Mouse (Mus musculus) right cerebral cortex, postnatal 14 days (tissue): ENCODE results near the gene Cad.

Experiments used
- DNase-seq: peaks from one replicate; pipeline ENCODE4 v3.0.0; 2022

The Cad gene

GRCm38 (mm10) chr5:31116912-31117311, 62.3 kb downstream of the Cad start:
- DNase-seq: no peak

DNA sequence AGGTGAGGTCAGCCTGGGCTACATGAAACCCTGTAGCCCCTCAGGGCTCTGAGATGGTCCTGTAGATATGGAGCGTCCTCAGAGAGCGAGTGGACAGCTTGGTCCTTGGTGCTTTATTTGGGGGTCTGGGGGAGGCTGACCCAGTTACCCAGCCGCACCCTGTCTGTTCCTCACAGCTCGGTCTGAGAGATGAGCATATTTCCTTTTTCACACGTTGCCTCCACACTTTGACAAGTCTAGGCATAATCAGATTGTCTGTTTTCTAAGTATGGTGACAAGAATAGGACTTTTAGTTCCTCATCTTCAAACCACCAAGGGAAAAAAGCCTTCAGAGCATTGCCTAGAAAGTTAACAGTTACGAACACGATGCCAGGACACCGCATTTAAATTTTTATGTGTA, 66.5 kb downstream of the Cad start:
- no peak for DNase-seq

- no peak for DNase-seq
Measured at GRCm38 (mm10) chr5:31123481-31123880, 68.9 kb downstream of the Cad start.

DNA sequence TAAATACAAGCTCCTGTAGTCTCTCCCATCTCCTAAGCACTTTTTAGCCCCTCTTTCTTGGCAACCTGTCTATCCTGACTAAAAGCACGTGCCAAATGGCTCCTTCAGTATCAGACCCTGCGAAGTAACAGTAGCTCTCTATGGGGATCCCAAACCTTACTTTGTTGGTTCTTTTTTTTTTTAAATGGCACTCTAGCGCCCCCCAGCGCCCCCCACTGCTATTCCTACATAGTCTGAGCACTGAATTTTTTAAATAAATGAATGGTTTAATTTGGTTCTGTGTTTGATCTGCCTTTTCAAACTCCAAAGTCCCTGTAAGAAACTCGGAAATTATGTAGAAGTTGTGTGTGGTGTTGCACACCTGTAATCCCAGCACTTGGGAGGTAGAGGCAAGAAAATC, 71.5 kb downstream of the Cad start:
- DNase-seq: no peak
